Mouse (Mus musculus) embryonic facial prominence, embryonic 12.5 days (tissue): ENCODE results near the gene Igf2r. TPM values are rescaled to one million over a fixed set of nuclear protein-coding genes. Genes with fewer than 3 reads are reported as not detected.

ENCODE experiments used
- ATAC-seq: fragments of 200-750 bp; cut with Nextera tagmentation; 2 replicates; pipeline ENCODE4 v1.8.0; 2017; ENCODE audit not compliant: insufficient number of reproducible peaks, insufficient read depth, low FRiP score, low TSS enrichment
- H3K27ac ChIP-seq: fragments of 300-500 bp; sonication (generic); 2 replicates; pipeline ENCODE4 v1.5.1; 2016; ENCODE audit warnings: mild to moderate bottlenecking
- H3K27me3 ChIP-seq: fragments of 300-500 bp; sonication (generic); 2 replicates; pipeline ENCODE4 v1.6.1; 2016; ENCODE audit warnings: mild to moderate bottlenecking, moderate library complexity
- H3K36me3 ChIP-seq: fragments of 300-500 bp; sonication (generic); 2 replicates; pipeline ENCODE4 v1.6.1; 2016; ENCODE audit warnings: mild to moderate bottlenecking
- H3K4me1 ChIP-seq: fragments of 300-500 bp; sonication (generic); 2 replicates; pipeline ENCODE4 v1.6.1; 2016
- H3K4me2 ChIP-seq: fragments of 300-500 bp; sonication (generic); replicated peaks from 2 replicates; pipeline ENCODE4 v1.6.1; 2016; ENCODE audit warnings: mild to moderate bottlenecking, moderate library complexity
- H3K4me3 ChIP-seq: fragments of 300-500 bp; sonication (generic); 2 replicates; pipeline ENCODE4 v1.5.1; 2016; ENCODE audit warnings: mild to moderate bottlenecking
- H3K9ac ChIP-seq: fragments of 300-500 bp; sonication (generic); 2 replicates; pipeline ENCODE4 v1.6.1; 2016; ENCODE audit warnings: mild to moderate bottlenecking, moderate library complexity
- H3K9me3 ChIP-seq: fragments of 300-500 bp; sonication (generic); 2 replicates; pipeline ENCODE4 v1.6.1; 2016; ENCODE audit warnings: mild to moderate bottlenecking, moderate library complexity
- WGBS: fragments of 180-500 bp; shearing (Covaris S2); methylation state at CpG from one replicate; pipeline ENCODE4 v1.1.7; 2016; 5-methylcytosine and 5-hydroxymethylcytosine counted together
- polyA plus RNA-seq: library from polyadenylated mRNA; unstranded; fragments of >200 nt; fragmentation: Nextera tagmentation; extraction: Ambion mirVana; gene quantifications from 2 replicates; pipeline ENCODE4 v1.2.1, GENCODE M21; 2016

Igf2r gene
- polyA plus RNA-seq, 1 experiment from 2014 or later = 37.1 TPM

DNA sequence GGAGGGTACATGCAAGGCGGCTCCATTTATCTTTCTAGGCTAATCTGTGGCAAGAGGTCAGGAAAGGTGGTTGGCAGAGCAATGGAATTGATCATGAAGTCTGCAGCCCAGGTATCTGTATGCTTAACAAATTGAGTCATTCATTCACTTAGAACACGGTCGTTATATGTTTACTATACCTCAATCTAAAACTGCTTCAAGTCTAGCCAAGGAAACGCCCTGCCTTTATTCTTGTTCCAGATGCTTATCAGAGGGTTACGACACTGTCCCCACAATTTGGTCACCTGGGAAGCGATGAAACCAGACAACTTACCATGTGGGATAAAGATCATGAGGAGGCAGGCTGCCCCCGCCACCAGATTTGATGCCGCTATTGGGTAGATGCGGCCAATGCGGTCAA, 110.2 kb downstream of the Igf2r start:
- WGBS = 93% methylated on average over 10 of the region's 10 CpGs
- no peak for ATAC-seq
- no peak overlapping the region for H3K9ac ChIP-seq
- H3K4me2 ChIP-seq = no peak overlapping the region
- H3K4me1 ChIP-seq = no peaks in the 10 kb centered on the region
- no peak overlapping the region for H3K27ac ChIP-seq
- 0 out of 2 replicates have a peak, but pooled peaks cover 5% of the 10 kb centered on the region for H3K27me3 ChIP-seq
- no peaks in the 10 kb centered on the region for H3K9me3 ChIP-seq
- no peaks in the 10 kb centered on the region for H3K36me3 ChIP-seq
- H3K4me3 ChIP-seq = no peak overlapping the region

- Histone ChIP-seq H3K9me3 (no peaks in the 10 kb centered on the region), H3K36me3 (no peaks in the 10 kb centered on the region), H3K27ac (no peak overlapping the region), H3K4me3 (no peak overlapping the region), H3K9ac (no peak overlapping the region), H3K27me3 (0 out of 2 replicates have a peak, but pooled peaks cover 5% of the 10 kb centered on the region), H3K4me2 (no peak overlapping the region), H3K4me1 (no peaks in the 10 kb centered on the region)
- WGBS = 82% methylated on average over 7 of the region's 7 CpGs
- no peak for ATAC-seq
These were observed 110.7 kb downstream of the Igf2r start for GRCm38 (mm10) chr17:12658784-12659183.

DNA sequence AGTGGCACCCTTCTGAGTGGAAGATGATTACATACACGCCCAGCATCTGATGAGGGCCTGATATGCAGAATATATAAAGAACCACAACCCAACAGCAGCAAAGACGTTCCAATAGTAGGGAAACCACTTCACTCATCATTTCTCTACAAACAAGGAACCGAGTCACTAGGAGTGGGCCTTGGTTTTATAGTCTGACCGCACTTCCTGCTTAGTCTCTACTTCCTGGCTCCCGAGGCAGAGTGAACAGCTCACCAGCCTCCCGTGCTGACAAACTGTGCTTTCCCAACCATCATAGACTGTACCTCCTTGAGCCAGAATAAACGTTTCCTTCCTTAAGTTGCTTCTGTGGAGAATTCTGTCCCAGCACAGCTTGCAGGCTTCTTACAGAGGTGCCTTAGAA, 113.6 kb downstream of the Igf2r start:
- WGBS = 78% methylated on average over 7 of the region's 7 CpGs
- Histone ChIP-seq H3K36me3 (no peaks in the 10 kb centered on the region), H3K4me1 (no peaks in the 10 kb centered on the region), H3K4me3 (no peak overlapping the region), H3K27ac (no peak overlapping the region), H3K9ac (no peak overlapping the region), H3K4me2 (no peak overlapping the region), H3K9me3 (no peaks in the 10 kb centered on the region), H3K27me3 (no peaks in the 10 kb centered on the region)
- no peak for ATAC-seq

GRCm38 (mm10) chr17:12654061-12654460, 115.4 kb downstream of the Igf2r start:
- Histone ChIP-seq H3K27ac (no peak overlapping the region), H3K4me1 (no peaks in the 10 kb centered on the region), H3K27me3 (no peaks in the 10 kb centered on the region), H3K9ac (no peak overlapping the region), H3K36me3 (no peaks in the 10 kb centered on the region), H3K4me2 (no peak overlapping the region), H3K9me3 (no peaks in the 10 kb centered on the region), H3K4me3 (no peak overlapping the region)
- ATAC-seq = no peak
- 91% methylated on average over 3 of the region's 3 CpGs for WGBS

GRCm38 (mm10) chr17:12652604-12653003, 116.9 kb downstream of the Igf2r start:
- Histone ChIP-seq H3K4me3 (no peak overlapping the region), H3K27ac (no peak overlapping the region), H3K27me3 (no peaks in the 10 kb centered on the region), H3K4me2 (no peak overlapping the region), H3K9me3 (no peaks in the 10 kb centered on the region), H3K4me1 (no peaks in the 10 kb centered on the region), H3K9ac (no peak overlapping the region), H3K36me3 (no peaks in the 10 kb centered on the region)
- 90% methylated on average over 11 of the region's 11 CpGs for WGBS
- no peak for ATAC-seq

DNA sequence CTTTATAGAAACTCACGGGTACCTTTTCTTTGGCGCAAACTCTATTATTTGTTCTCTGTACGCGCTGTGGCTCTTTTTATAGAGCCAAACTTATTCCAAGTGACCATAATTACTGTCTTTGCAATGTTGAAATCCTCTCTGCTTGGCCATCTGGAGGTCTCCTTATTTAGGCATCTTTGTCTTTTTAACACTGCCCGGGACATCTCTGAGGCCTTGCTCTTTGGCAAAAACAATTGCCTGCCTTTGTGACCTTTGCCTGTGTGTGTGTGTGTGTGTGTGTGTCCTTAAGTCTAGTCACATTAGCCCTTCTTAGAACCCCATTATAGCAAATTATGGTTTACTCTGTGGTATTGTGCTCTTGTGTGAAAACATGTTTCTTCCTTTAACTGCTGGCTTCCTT, 124.0 kb downstream of the Igf2r start:
- H3K36me3 ChIP-seq = no peaks in the 10 kb centered on the region
- no peak overlapping the region for H3K27ac ChIP-seq
- H3K9ac ChIP-seq = no peak overlapping the region
- no peak overlapping the region for H3K4me3 ChIP-seq
- no peaks in the 10 kb centered on the region for H3K9me3 ChIP-seq
- H3K27me3 ChIP-seq = no peaks in the 10 kb centered on the region
- no peaks in the 10 kb centered on the region for H3K4me1 ChIP-seq
- no peak overlapping the region for H3K4me2 ChIP-seq
- 85% methylated on average over 5 of the region's 5 CpGs for WGBS
- no peak for ATAC-seq

- Histone ChIP-seq H3K36me3 (no peaks in the 10 kb centered on the region), H3K4me1 (no peaks in the 10 kb centered on the region), H3K9me3 (no peaks in the 10 kb centered on the region), H3K4me2 (no peak overlapping the region), H3K27me3 (no peaks in the 10 kb centered on the region), H3K4me3 (no peak overlapping the region), H3K27ac (no peak overlapping the region), H3K9ac (no peak overlapping the region)
- no peak for ATAC-seq
- WGBS = 78% methylated on average over 4 of the region's 4 CpGs
These were observed 128.4 kb downstream of the Igf2r start for GRCm38 (mm10) chr17:12641087-12641486.

- Histone ChIP-seq H3K4me3 (no peak overlapping the region), H3K9ac (no peak overlapping the region), H3K36me3 (no peaks in the 10 kb centered on the region), H3K4me1 (no peaks in the 10 kb centered on the region), H3K27me3 (no peaks in the 10 kb centered on the region), H3K27ac (no peak overlapping the region), H3K4me2 (no peak overlapping the region), H3K9me3 (no peaks in the 10 kb centered on the region)
- ATAC-seq = no peak
- 90% methylated on average over 3 of the region's 3 CpGs for WGBS
These were observed 129.9 kb downstream of the Igf2r start for GRCm38 (mm10) chr17:12639585-12639984.

DNA sequence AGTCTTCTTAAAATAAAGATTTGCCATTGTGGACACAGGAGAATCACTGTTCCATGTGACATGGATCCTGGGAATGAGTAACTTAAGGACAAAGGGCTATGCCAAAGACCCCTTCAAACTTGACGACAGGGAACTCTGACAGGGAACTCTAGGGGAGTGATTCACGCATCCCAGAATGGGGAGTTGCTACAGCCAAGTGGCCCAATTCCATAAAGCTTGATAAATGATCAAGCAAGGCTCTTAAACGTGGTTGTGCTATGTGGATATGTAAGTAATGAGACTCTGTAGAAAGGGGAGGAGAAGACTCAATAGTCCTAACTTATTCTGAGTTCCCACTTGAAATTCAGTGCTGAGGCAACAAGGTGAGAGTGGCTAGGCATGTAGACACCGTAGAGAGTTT, 134.7 kb downstream of the Igf2r start:
- ATAC-seq = no peak
- Histone ChIP-seq H3K4me3 (no peak overlapping the region), H3K9ac (no peak overlapping the region), H3K4me2 (no peak overlapping the region), H3K36me3 (no peaks in the 10 kb centered on the region), H3K4me1 (peaks cover 9% of the 10 kb centered on the region), H3K9me3 (no peaks in the 10 kb centered on the region), H3K27me3 (no peaks in the 10 kb centered on the region), H3K27ac (no peak overlapping the region)
- WGBS = 74% methylated on average over 4 of the region's 4 CpGs

Other genes with a start within 250 kb of the Igf2r start
- 0.13 TPM in 1 of 2 replicates, not detected in the other for gene Slc22a2, start 185.5 kb downstream of the Igf2r start, polyA plus RNA-seq
- 0.08 and 0.42 TPM in 2 replicates for gene Slc22a1, start 93.8 kb downstream of the Igf2r start, polyA plus RNA-seq
- gene Mas1, start 98.5 kb upstream of the Igf2r start, polyA plus RNA-seq = 0.70 and 1.3 TPM in 2 replicates
- 0.13 TPM in 1 of 2 replicates, not detected in the other for gene Mrgprh, start 106.4 kb upstream of the Igf2r start, polyA plus RNA-seq
- gene Pnldc1, start 140.6 kb upstream of the Igf2r start, polyA plus RNA-seq = 3.0 and 4.1 TPM in 2 replicates
- 475 and 490 TPM in 2 replicates for gene Tcp1, start 146.0 kb upstream of the Igf2r start, polyA plus RNA-seq
- gene Mrpl18, start 146.7 kb upstream of the Igf2r start, polyA plus RNA-seq = 161 and 171 TPM in 2 replicates
- gene Acat3, start 170.9 kb upstream of the Igf2r start, polyA plus RNA-seq = 1.0 and 1.4 TPM in 2 replicates
- 280 and 284 TPM in 2 replicates for gene Acat2, start 191.1 kb upstream of the Igf2r start, polyA plus RNA-seq
- gene Wtap, start 224.5 kb upstream of the Igf2r start, polyA plus RNA-seq = 141 and 146 TPM in 2 replicates
- 83.1 and 87.8 TPM in 2 replicates for gene Sod2, start 237.2 kb upstream of the Igf2r start, polyA plus RNA-seq